Mouse (Mus musculus) fibroblast of lung, adult 2 months (primary cell): ENCODE measurements around the gene Cdc42ep2.

Source experiments
- DNase-seq: peaks from one replicate; pipeline ENCODE4 v3.0.0-alpha.2; 2011; ENCODE audit warnings: low read depth

Gene Cdc42ep2

GRCm38 (mm10) chr19:5924713-5925093 lies at the start of gene Cdc42ep2:
Gene Cdc42ep2 (minus strand): TSS chr19:5924816.
- DNase-seq: peak; percentile 87

- DNase-seq: no peak
Observed at GRCm38 (mm10) chr19:5967664-5968063, 43.0 kb upstream of the Cdc42ep2 start.

- no peak for DNase-seq
Observed at GRCm38 (mm10) chr19:5966786-5967185, 42.2 kb upstream of the Cdc42ep2 start.

GRCm38 (mm10) chr19:5965910-5966309 lies 41.3 kb upstream of the Cdc42ep2 start:
- DNase-seq: no peak

GRCm38 (mm10) chr19:5965280-5965679 lies 40.7 kb upstream of the Cdc42ep2 start:
- peak; percentile 62 for DNase-seq

GRCm38 (mm10) chr19:5964804-5965203 lies 40.2 kb upstream of the Cdc42ep2 start:
- DNase-seq: no peak

GRCm38 (mm10) chr19:5963883-5964562 lies 39.4 kb upstream of the Cdc42ep2 start, which contains the start of gene Pola2:
Gene Pola2 (minus strand): TSS chr19:5964202.
- no peak for DNase-seq

GRCm38 (mm10) chr19:5962651-5963050 lies 38.0 kb upstream of the Cdc42ep2 start:
- no peak for DNase-seq

GRCm38 (mm10) chr19:5957371-5957770 lies 32.8 kb upstream of the Cdc42ep2 start:
- no peak for DNase-seq

GRCm38 (mm10) chr19:5956685-5957084 lies 32.1 kb upstream of the Cdc42ep2 start:
- peak; percentile 73 for DNase-seq

- no peak for DNase-seq
Observed at GRCm38 (mm10) chr19:5955704-5956670, 31.4 kb upstream of the Cdc42ep2 start.

GRCm38 (mm10) chr19:5954936-5955335 lies 30.3 kb upstream of the Cdc42ep2 start:
- DNase-seq: no peak

- DNase-seq: no peak
Observed at GRCm38 (mm10) chr19:5954031-5954710, 29.6 kb upstream of the Cdc42ep2 start.

GRCm38 (mm10) chr19:5953201-5953770 lies 28.7 kb upstream of the Cdc42ep2 start:
- no peak for DNase-seq

- DNase-seq: no peak
Observed at GRCm38 (mm10) chr19:5952071-5952691, 27.6 kb upstream of the Cdc42ep2 start.

GRCm38 (mm10) chr19:5951631-5952030 lies 27.0 kb upstream of the Cdc42ep2 start:
- DNase-seq: no peak

- no peak for DNase-seq
Observed at GRCm38 (mm10) chr19:5950218-5950617, 25.6 kb upstream of the Cdc42ep2 start.

- no peak for DNase-seq
Observed at GRCm38 (mm10) chr19:5945891-5946290, 21.3 kb upstream of the Cdc42ep2 start.

GRCm38 (mm10) chr19:5945027-5945426 lies 20.4 kb upstream of the Cdc42ep2 start:
- no peak for DNase-seq

- no peak for DNase-seq
Observed at GRCm38 (mm10) chr19:5944145-5944544, 19.5 kb upstream of the Cdc42ep2 start.

- no peak for DNase-seq
Observed at GRCm38 (mm10) chr19:5943404-5943803, 18.8 kb upstream of the Cdc42ep2 start.

GRCm38 (mm10) chr19:5942581-5942980 lies 18.0 kb upstream of the Cdc42ep2 start:
- no peak for DNase-seq
